Mouse (Mus musculus) brain, embryonic 14.5 days (tissue): ENCODE measurements around the gene Nfkbia.

Experiments
- CTCF ChIP-seq: fragments of 200-500 bp; IDR thresholded peaks from 2 replicates; pipeline ENCODE4 v1.5.1; 2012; ENCODE audit warnings: inconsistent platforms, mild to moderate bottlenecking, moderate library complexity, borderline replicate concordance; ENCODE audit not compliant: insufficient read depth, insufficient read length; ENCODE audit errors: extremely low read depth
- POLR2A ChIP-seq: fragments of 200-500 bp; IDR thresholded peaks from 2 replicates; pipeline ENCODE4 v1.6.1; 2012; ENCODE audit warnings: mild to moderate bottlenecking, inconsistent platforms, borderline replicate concordance; ENCODE audit not compliant: poor library complexity, insufficient read depth, insufficient read length, severe bottlenecking; ENCODE audit errors: extremely low read depth

- TF ChIP-seq POLR2A = no peak
- TF ChIP-seq CTCF = no peak
Measured at GRCm38 (mm10) chr12:55440416-55440815, 52.0 kb downstream of the Nfkbia start.
